Mouse (Mus musculus): ENCODE measurements at regions not wholly inside any gene's neighbourhood (a gene's known extent, or its start where the extent isn't known, plus 50 kb on each side); places are given as distances from the start of the nearest gene placed in this dataset.

DNA sequence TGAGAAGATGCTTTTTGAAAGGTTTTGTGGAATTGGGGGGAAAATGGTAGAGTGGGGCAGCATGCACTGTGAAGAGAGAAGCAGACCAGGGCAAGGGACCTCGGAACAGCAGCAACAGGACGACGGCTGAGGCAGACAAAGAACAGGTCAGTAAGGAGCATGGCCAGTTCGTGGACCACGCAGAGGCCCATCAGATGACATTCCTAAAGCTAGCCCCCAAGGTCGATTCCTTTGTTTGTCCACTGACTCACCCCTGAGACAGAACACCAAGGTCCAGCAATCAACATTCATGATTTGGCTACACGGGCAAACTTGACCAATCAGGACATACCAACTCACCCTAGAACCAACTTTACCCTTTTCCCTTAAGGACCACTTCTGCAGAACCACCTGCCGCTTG is 160.0 kb downstream of the Fam76b start:
- no peak for DNase-seq

DNA sequence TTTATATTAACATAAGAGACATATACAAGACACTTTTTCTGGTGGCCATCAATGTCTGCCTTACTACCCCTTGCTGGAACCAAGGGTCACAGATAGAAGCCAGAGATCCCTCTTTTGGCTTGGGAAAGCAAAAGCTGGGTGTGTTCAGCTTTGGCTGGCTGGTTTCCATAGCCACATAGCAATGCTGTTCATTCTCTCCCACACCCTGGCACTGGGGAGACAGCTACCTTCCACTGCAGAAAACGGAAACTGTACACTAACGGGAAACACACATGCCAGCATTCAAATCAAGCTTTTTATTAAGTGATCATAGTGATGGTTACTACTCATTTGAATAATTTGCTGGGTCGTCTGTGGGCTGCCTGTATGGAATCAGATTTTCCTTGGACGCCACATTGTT is 161.4 kb downstream of the Fam76b start:
- no peak for DNase-seq

DNA sequence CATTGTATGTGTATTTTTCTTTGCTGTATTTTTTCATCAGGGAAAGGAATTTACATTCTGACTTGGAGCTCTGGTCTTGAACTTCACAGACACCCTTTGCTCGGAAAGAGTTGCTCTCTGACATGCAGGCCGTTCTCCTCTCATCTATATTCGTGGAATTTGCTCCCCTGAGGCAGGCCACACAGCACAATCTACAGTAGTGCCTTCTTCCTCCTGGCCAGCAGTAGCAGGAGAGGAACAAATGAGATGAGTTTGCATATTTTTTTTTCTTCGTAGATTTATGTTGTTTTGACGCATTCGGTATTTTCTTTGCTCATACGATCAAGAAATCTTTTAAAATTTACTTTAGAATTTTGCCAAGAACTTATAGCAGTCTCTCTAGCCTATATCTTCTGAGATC is 163.4 kb downstream of the Fam76b start:
- DNase-seq: no peak

DNA sequence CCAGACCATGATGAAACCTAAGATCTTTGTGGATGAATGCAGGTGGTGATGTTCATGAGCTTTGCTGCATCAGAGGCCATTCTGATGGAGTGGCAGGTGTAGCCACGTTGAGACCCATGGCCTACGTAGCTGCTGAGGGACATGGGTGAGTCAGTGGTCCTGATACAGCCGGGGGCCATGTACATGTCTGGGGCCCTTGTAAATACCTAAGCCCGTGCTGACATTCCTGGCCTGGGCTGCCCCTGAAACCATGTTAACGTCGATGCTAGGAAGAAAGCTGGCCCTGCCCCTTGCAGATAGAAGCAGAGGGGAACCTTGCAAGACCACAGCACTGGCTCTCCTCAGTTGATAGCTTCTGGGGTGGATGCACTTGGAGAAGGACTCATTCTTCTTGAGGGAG is 165.2 kb downstream of the Fam76b start:
- no peak for DNase-seq

DNA sequence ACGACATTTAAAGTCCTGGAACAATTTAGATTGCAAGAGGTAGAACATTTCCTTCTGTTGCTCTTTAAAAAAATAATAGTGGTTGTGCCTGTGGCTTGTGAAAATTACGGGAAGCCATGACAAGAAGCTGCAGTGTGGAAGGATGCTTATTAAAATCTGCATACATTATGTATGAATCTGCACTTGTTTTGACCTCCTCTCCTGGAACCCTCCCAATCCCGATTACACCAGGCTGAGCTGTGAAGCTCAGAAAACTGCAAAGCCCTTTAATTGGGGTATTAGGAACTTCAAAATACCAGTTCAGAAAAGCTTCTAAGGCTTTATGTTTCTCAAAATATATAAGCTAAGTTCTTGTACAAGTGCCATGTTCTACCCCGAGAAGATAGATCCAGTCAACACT is 171.8 kb downstream of the Fam76b start:
- DNase-seq: no peak

DNA sequence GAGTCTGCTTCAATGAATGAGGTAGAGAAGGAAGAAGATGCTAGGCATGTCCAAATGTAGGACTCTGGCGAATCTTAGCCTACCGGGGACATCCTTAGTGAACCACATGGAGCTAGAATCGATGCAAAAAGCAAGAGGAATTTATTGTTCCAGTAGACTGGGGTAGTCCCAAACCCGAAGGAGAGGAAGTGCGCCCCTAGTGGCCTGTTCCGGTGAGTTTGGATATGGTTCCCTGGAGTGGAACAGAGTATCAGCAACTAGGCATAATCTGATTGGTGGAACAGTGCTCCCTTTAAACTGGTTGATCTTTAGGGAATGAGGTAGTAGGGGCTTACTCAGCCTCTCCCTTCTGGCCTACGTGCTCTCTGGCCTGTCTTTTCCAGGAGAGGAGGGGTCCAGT is 174.0 kb downstream of the Fam76b start:
- DNase-seq: peak; percentile 14

DNA sequence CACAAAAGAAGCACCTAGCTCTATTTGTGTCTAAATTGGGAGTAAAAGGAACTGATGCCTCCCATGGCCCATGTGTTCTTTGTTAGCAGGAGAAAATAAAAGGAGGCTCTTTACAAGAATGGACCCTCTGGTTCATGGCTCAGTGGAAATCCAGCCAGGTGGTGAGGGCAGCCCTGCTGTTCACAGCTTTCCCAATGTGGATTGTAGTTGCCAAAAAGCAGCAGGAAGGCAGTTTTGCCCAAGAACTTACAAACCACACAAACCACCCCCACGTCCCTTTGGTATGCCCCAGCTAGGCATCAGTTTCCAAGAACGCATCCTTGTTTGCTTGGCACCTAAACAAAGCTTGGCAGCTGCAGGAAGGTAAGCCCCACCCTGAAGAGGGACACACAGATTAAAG is 174.7 kb downstream of the Fam76b start:
- DNase-seq: no peak

DNA sequence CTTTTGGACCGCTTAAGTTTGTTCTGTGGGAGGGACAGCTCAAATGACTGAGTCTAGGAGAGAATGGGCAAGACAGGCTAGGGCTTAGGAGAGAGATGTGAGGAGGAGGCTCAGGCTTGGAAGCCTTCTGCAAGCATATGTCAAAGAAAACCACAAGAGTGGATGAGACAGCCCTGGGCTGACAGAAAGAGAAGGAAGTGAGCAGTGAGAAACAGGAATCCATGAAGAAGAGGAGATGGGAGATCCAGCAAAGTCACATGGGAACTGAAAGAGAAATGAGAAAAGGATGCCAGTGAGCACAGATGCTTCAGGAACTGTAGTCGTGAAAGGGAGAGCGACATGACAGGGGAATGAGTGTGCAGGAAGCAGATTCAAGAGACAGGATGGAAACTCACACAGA is 175.6 kb downstream of the Fam76b start:
- no peak for DNase-seq

DNA sequence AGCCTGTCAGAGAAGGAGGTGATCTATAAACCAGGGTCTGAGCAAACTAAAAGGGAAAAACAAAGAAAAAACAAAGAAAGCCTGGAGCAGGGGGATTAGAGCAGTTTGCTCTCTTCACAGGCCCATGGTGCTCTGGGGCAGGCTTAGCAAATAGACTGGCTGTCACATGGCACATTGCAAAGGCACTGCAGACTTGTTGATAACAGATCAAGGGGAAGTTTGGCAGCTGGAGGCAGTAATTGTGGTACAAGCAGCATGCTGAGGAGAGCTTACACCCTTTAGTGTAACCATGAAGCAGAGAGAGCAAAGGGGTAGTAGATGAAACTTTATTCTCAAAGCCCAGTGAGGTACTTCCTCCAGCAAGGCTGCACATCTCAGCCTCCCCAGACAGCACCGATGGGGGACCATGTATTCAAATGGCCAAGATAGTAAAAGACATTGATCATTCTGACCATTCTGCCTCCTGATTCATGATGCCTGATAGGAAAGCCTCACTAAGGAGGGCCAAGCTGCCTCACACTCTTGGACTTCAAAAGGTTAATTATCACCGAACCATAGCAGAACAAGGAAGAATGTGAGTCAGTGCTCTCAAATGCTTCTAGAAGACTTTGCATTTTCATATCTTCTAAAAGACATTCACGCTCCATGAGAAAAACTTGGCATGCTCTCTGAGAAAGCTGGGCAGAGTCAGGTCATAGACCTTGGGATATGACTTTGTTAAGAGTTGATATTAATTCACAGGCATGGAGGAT is 178.9 kb downstream of the Fam76b start:
- no peak for DNase-seq

DNA sequence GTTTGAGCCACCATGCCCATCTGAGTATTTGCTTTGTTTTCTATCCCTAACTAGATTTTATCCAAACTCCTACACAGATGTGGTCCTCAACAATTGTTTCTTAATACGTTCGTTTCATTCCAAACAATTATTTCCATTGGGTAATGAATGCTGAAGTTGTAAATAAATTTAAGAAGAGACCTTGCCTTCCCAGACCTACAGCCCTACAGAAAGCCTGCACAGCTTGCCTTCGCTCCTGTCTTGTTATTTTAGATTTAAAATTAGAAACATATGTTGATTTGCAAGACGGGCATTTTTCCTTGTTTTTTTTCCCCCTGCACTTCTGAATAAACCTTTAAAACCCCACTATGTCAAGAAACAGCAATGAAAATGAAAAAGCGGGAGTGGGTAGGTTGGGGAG is 181.9 kb downstream of the Fam76b start:
- DNase-seq: no peak

DNA sequence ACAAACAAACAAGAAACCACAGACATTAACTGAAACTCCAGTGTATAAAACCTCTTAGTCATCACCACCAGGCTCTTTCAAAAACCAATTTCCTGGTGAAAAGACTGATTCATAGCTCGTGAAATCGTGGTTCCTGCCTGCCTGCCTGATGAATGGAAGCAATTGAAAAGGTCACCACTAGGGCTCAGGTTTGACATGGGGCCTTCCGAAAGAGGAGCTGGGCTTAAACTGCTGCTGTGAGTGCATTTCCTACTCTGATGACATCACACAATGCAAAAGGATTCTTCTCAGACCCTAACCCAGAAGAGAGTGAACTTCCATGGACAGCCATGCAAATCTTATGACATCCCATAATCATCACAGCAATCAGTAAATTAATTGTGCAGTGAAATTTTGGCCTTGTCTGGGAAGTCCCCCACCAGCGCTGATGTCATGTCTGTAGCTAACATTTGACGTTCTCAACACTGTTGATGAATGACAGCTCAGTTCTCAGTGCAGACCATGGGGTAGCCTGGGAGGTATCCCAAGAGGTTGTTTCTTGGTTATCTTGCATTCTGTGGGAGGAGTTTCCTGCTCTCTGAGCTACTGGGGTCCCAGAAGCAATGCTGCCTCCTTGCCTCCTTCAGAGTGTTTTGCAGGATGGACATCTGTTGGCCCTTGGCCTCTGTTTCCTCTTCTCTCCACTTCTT is 182.9 kb downstream of the Fam76b start:
- DNase-seq: no peak

DNA sequence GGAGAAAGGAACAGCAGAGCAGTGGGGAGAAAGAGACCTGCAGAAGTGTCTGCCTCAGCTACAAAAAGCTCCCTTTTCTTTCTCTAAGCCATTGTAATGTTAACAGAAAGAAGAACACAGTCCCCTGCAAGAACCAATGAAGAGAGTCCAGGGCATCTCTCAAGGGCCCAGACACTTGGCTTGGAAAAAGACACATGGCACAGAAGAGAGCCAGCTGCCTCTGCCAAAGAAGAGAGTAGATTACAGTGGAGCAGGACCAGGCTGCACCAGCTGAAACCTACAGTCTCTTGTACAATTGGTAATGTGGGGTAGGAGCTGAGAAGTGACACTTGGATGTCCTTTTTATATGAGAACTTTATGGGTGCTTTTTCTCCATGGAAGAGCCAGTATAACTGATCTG is 196.7 kb downstream of the Fam76b start:
- DNase-seq: no peak

DNA sequence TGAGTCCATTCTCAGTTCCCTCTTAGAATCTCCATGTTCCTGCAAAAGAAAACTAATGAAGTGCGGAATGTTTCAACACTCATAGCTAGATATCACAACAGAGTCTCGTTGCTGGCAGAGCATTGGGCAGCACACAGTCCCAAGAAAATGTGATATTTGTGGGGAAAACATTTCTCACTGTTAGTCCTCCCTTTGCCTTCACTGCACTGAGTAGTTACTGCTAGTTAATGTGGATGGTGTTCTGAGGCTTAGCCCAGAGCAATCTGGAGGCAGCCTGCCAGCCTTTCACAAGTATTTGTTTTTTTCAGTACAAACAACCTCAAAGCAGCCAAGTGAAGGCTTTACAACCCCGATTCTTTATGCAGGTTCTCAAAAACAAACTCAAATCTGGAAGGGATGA is 197.2 kb downstream of the Fam76b start:
- no peak for DNase-seq

DNA sequence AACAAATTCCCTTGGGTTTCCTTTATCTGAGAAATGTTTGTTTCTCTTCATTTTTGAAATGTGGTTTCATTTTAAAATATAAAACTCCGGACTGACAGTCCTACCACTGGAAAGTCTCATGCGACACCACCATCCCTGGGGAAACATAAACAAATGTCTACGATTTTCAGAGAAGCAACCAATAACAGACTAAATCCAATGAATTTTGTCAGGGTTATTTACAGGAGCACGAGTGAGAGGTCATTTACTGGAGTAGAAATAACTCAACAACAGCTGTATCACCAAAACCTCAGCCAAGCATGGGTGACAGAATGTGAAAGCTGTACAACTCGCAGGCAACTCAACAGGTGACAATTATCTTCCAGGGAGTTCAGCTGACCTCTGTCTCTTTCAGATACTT is 200.5 kb downstream of the Fam76b start:
- DNase-seq: peak; percentile 29

DNA sequence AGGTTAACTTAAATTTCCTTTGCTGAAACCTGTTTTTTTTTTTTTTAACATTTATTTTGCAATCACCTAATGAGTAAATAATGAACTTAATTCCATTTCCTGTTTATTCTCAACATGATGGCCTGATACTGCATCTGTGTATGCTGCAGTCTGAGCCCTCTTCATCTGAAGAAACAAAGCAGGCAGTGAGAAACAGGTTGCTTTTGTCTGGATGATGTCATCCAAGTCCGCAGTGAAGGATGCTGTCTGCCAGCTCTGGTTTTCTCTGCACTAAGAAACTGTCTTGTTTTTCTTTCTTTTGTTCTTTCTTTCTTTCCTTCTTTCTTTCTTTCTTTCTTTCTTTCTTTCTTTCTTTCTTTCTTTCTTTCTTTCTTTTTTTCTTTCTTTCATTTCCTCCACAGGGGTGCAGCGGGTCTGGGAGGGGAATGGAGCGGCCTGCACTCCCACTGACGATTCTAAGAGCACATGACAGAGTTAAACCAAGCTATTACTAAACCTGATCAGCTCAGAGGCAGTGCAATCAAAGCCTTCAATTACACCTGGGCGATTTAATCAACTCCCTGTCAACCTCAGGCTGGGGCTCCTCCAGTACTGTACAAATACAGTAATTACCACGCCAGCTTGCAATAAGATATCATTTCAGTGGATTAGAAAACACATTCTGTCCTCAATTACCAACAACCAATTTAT is 204.0 kb downstream of the Fam76b start:
- no peak for DNase-seq

DNA sequence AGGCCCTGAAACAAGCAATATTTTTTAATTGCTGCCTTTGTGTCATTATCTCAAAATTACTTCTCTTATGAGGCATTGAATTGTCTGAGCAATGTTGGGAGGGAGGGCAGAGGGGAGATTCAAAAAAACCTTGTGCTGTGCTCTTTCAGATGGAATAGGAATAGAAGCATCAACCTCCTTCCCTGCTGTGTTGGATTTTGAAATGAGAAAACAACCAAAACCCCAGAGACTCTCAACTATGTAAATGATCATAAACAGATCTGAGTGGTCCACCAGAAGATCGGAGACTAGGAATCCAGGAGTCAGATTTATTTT is 204.5 kb downstream of the Fam76b start:
- DNase-seq: no peak

DNA sequence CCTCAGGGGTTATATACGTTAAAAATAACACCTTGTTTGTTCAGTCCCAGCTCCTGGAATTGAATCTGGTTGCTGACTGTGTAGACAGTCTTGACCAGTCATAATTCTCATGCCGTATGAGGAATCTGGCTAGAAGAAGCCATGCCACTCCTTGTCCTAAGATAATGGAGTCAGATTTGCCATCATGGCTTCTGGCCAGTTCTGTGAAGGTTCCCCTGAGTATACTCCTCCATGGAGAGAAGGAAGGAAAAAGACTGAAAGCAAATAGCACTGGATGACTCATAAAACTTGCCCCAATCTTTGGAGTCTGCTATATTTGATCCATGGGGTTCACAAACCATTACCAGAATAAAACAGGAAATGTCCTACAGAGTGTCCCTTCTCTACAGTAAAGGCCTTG is 208.0 kb downstream of the Fam76b start:
- DNase-seq: no peak

DNA sequence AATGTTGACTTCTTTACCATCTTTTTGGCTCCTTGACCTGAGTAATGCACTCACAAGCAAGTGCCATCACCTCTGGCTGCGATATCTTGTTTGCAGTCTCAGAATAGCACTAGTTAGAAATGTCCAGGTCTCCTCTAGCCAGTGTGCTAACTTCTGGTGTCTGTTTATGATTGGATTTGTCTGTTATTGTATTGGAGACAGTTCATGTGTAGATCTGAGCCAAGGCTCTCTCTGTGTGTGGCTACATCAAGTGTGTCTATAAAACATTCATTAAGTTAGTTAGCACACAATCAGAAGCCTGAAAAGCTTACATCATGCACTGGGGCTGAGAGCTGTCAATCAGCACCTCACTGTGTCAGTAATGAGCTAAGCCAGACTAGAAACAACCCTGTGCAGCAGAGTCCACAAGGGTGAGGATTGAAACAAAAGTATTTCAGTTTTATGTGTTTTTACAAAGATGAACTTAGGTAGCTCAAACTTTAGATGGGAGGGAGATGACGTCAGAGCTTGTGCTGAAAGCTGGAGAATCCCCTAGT is 214.5 kb downstream of the Fam76b start:
- no peak for DNase-seq

DNA sequence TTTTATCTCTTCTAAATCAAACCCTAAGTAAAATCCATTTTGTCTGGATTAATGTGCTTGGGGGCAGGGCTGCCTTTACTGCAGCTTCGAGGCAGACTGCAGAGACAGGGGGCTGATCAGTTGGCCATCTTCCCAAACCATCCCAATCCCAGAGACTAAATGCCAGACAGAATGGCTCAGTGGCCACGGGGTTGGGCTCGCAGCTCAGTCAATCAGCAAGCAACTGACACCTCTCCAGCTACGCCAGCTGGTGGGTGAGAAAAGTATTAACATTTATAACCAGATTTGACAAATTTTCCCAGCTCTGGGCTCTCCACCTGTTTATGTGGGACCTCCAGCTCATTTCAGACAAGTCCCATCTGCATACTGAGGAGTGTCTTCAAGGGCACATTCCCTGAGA is 220.7 kb downstream of the Fam76b start:
- no peak for DNase-seq

DNA sequence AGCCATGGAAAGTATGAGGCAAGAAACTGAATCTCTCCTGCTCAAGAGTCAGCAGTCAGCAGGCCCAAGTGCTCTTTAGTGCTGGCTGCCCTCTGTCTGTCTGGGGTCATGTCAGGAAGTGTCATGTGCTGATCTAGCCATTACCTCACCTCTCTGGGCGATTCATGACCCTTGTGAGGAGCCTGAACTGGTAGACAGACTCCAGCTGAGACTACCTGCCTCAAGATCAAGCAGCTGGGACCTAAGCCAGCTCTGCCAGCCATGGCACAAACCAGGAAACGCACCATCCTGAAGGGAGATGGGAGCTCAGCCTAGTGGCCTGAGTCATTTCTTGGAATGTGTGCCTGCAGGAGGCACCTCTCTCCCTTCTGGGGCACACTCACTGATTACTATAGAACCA is 221.2 kb upstream of the Sesn3 start:
- peak; percentile 75 for DNase-seq

DNA sequence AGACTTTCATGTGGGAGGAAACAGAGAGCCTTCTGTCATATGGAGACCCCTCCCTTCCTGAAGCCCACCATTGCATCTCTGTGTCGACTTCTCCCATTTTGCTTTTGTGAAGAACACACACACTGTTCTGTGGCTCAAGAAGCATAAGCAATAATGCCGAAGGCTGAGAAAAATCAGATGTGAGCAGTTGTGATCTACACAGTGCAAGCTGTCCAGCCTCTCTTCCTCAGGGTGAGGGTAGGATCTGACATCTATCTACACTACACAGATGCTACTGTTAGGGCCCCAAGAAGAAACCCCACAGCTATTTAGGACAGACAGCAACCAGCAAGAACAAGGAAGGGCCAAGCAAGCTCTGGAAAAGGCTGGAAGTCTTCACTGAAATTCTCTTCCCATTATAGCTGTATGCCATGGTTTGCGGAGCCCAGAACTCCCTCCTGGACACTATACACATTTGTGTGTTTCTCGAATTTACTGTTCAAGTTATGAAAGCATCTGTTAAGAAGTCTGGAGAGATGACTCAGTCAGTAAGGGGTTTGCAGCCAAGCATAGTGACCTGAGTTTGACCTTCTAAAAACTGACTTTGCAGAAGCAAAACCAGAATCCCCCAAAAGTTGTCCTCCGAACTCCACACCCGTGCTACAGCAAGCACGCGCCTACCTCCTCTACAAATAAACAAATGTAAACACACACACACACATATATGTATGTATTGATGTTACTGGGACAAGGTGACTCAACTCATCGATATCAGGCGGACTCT is 218.3 kb upstream of the Sesn3 start:
- no peak for DNase-seq

DNA sequence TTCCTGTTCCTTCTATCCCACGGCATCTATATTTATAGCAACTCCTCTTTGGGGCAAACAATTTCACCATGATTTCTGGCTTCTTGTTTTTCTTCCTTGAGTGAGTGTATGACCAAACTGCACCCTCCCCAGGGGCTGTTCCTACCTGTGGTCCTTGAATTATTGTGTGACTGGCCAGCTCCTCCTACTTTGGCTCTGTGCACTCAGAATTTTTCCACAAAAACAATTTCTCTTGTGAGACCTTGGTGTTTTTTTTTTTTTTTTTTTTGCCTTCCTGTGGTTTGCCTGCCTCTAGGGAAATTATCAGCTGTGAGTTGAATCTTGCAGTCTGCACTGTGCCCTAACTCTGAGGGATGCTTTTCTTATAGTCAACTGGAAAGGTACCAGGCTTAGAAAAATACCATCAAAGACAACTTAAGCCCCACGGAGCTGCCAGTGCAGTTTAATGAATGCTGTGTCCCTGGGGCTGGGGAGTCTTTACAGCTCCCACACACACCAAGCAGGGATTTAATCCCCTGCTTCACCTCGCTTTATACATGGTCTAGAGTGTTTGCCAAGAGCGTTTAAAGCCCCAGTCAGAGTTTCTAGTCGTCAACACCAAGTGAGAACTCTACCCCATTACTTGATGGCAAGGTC is 216.2 kb upstream of the Sesn3 start:
- no peak for DNase-seq

DNA sequence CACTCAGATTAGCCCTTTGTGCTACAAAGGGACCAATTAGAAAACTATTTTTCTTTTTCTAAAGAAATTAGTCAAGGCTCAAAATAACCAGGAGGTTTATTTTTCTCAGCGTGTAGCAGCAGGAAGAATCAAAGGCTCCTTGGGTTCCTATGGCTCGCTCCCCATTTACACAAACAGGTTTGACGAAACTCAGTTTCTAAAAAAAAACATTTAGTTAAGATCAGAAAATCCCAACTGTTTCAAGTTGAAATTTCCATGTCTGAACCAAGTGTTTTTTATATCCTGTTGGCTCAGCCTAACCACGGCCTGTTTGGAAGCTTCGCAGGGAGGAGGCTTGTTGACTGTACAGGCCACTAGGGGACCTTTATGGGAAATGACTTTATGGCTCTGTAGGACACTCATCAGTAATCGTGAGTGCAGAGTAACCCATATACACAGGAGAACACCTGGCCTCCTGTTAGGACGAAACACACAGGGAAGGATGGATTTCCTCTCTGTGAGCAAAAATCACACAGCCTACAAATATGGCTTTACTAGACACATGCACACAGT is 215.6 kb upstream of the Sesn3 start:
- no peak for DNase-seq

Measured in kidney, adult 9 months (tissue).